Mouse (Mus musculus) cerebellum, adult 2 months (tissue): Measurements from ENCODE around the gene Flt4.

ENCODE experiments used
- CTCF ChIP-seq: fragments of 200-500 bp; IDR thresholded peaks from 2 replicates; pipeline ENCODE4 v1.5.1; 2011; ENCODE audit warnings: low read depth, mild to moderate bottlenecking, control low read depth, low read length, moderate library complexity, borderline replicate concordance; ENCODE audit not compliant: insufficient read depth
- POLR2A ChIP-seq: fragments of 200-500 bp; IDR thresholded peaks from 2 replicates; pipeline ENCODE4 v1.6.1; 2011; ENCODE audit warnings: low read length, control low read depth, borderline replicate concordance; ENCODE audit not compliant: insufficient read depth

DNA sequence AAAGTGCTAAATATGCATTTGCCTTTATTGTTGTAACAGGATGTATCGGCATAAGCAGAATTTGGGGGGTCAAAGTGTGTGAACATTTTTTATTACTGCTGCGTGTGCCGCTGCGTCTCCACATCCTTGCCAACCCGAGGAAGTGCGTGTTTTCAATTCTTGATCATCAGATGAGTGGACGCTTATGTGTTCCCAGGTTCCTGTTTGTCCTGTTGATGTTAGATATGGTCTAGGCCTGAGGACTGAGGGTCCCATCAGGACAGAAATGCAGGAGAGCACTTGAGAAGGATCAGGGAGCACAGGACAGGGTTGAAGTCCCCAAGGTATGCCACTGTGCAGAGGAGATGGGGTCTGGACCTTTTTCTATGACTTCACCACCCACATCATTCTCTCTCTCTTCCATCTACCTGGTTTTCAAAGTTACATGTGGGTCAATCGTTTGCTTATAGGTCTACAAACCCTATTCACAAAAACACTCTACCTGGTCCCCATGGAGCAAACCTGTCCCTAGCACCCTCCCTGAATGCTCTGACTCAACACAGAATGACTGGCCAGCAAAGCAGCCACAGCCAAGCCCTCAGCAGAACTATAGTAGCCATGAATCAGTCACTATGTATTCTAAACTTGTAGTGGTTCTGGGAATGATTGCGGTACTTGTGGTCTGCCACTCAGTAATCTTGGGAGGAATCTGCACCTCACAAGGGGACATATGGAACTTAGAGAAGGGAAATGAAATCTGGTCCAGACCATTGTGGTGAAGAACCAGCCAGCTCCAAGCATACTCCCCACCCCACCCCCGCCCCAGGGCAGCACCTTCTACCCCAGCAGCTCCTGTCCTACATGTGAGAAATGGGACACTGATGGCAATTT, 7.0 kb downstream of the Flt4 start:
- TF ChIP-seq CTCF (no peak), POLR2A (no peak)
